Mouse (Mus musculus): ENCODE results near the gene Pcnx. TPM values are rescaled to one million over a fixed set of nuclear protein-coding genes. Genes with fewer than 3 reads are reported as not detected.

The Pcnx gene
- total RNA-seq, 1 experiment, result 24.9 TPM

- Histone ChIP-seq H3K9me3 (ENCODE audit: control insufficient read depth, insufficient read depth, low read depth, low read length) (no peaks in the 10 kb centered on the region), H3K36me3 (ENCODE audit: control insufficient read depth, insufficient read depth, low read length, poor library complexity, severe bottlenecking) (no peaks in the 10 kb centered on the region; the same call in 1 of the 2 replicates), H3K4me1 (ENCODE audit: control insufficient read depth in 2 of 2, insufficient read depth in 2 of 2, low read length in 2 of 2, poor library complexity in 1 of 2) (peaks cover 0 to 2% of the 10 kb centered on the region in 2 experiments; a peak in 1 of 4 replicates), H3K4me3 (ENCODE audit: insufficient read depth in 1 of 2, low read depth in 1 of 2, low read length in 2 of 2, poor library complexity in 1 of 2, severe bottlenecking in 1 of 2) (no peak overlapping the region), H3K27ac (ENCODE audit: insufficient read depth, low read depth, low read length, poor library complexity, severe bottlenecking) (no peak overlapping the region), H3K9ac (ENCODE audit: insufficient read depth, low read depth, low read length, poor library complexity, severe bottlenecking) (no peak overlapping the region)
- DNase-seq (ENCODE audit: low read depth, low spot score), result no peak
- TF ChIP-seq MAFK (IDR thresholded peaks at IDR 0.05; ENCODE audit: insufficient read depth, low read depth, low read length) (no peak), HCFC1 (IDR thresholded peaks at IDR 0.05; ENCODE audit: borderline replicate concordance, insufficient read depth, low read length) (no peak), ZNF384 (IDR thresholded peaks at IDR 0.05; ENCODE audit: low read depth, low read length) (no peak), ZC3H11A (IDR thresholded peaks at IDR 0.05; ENCODE audit: borderline replicate concordance, low read depth, low read length) (no peak), CHD2 (IDR thresholded peaks at IDR 0.05; ENCODE audit: low read depth, low read length) (no peak)
- in situ Hi-C loops (cut with MboI; ENCODE audit: low sequenced_read_pairs in 2 of 2, unreplicated experiment in 2 of 2), result no loop called here
These were observed 68.6 kb downstream of the Pcnx start for GRCm38 (mm10) chr12:81928382-81928770.

GRCm38 (mm10) chr12:81932015-81932414 lies 72.2 kb downstream of the Pcnx start:
- Histone ChIP-seq H3K27ac (ENCODE audit: insufficient read depth, low read depth, low read length, poor library complexity, severe bottlenecking) (no peak overlapping the region), H3K4me3 (ENCODE audit: insufficient read depth in 1 of 2, low read depth in 1 of 2, low read length in 2 of 2, poor library complexity in 1 of 2, severe bottlenecking in 1 of 2) (no peak overlapping the region), H3K9ac (ENCODE audit: insufficient read depth, low read depth, low read length, poor library complexity, severe bottlenecking) (no peak overlapping the region), H3K4me1 (ENCODE audit: control insufficient read depth in 2 of 2, insufficient read depth in 2 of 2, low read length in 2 of 2, poor library complexity in 1 of 2) (peaks cover 0 to 4% of the 10 kb centered on the region in 2 experiments; a peak in 1 of 4 replicates), H3K9me3 (ENCODE audit: control insufficient read depth, insufficient read depth, low read depth, low read length) (no peaks in the 10 kb centered on the region), H3K36me3 (ENCODE audit: control insufficient read depth, insufficient read depth, low read length, poor library complexity, severe bottlenecking) (no peaks in the 10 kb centered on the region; the same call in 1 of the 2 replicates)
- DNase-seq (ENCODE audit: low read depth, low spot score), result no peak
- in situ Hi-C loops (cut with MboI; ENCODE audit: low sequenced_read_pairs in 2 of 2, unreplicated experiment in 2 of 2), result no loop called here
- no peak for TF ChIP-seq ZNF384 (IDR thresholded peaks at IDR 0.05; ENCODE audit: low read depth, low read length)
- no peak for TF ChIP-seq ZC3H11A (IDR thresholded peaks at IDR 0.05; ENCODE audit: borderline replicate concordance, low read depth, low read length)
- TF ChIP-seq MAFK (IDR thresholded peaks at IDR 0.05; ENCODE audit: insufficient read depth, low read depth, low read length), result no peak
- no peak for TF ChIP-seq CHD2 (IDR thresholded peaks at IDR 0.05; ENCODE audit: low read depth, low read length)
- TF ChIP-seq HCFC1 (IDR thresholded peaks at IDR 0.05; ENCODE audit: borderline replicate concordance, insufficient read depth, low read length), result no peak

GRCm38 (mm10) chr12:81933430-81933829 lies 73.6 kb downstream of the Pcnx start:
- DNase-seq (ENCODE audit: low read depth, low spot score), result no peak
- no peak overlapping the region for H3K4me3 ChIP-seq (ENCODE audit: insufficient read depth in 1 of 2, low read depth in 1 of 2, low read length in 2 of 2, poor library complexity in 1 of 2, severe bottlenecking in 1 of 2)
- no peak overlapping the region for H3K9ac ChIP-seq (ENCODE audit: insufficient read depth, low read depth, low read length, poor library complexity, severe bottlenecking)
- H3K27ac ChIP-seq (ENCODE audit: insufficient read depth, low read depth, low read length, poor library complexity, severe bottlenecking), result no peak overlapping the region
- H3K4me1 ChIP-seq (ENCODE audit: control insufficient read depth in 2 of 2, insufficient read depth in 2 of 2, low read length in 2 of 2, poor library complexity in 1 of 2), result peaks cover 0 to 2% of the 10 kb centered on the region in 2 experiments; a peak in 1 of 4 replicates
- H3K9me3 ChIP-seq (ENCODE audit: control insufficient read depth, insufficient read depth, low read depth, low read length), result no peaks in the 10 kb centered on the region
- TF ChIP-seq MAFK (IDR thresholded peaks at IDR 0.05; ENCODE audit: insufficient read depth, low read depth, low read length) (no peak), ZC3H11A (IDR thresholded peaks at IDR 0.05; ENCODE audit: borderline replicate concordance, low read depth, low read length) (no peak), ZNF384 (IDR thresholded peaks at IDR 0.05; ENCODE audit: low read depth, low read length) (no peak), HCFC1 (IDR thresholded peaks at IDR 0.05; ENCODE audit: borderline replicate concordance, insufficient read depth, low read length) (no peak), CHD2 (IDR thresholded peaks at IDR 0.05; ENCODE audit: low read depth, low read length) (no peak)
- in situ Hi-C loops (cut with MboI; ENCODE audit: low sequenced_read_pairs in 2 of 2, unreplicated experiment in 2 of 2), result no loop called here
- no peaks in the 10 kb centered on the region; the same call in 1 of the 2 replicates for H3K36me3 ChIP-seq (ENCODE audit: control insufficient read depth, insufficient read depth, low read length, poor library complexity, severe bottlenecking)

- no peak for DNase-seq (ENCODE audit: low read depth, low spot score)
- in situ Hi-C loops (cut with MboI; ENCODE audit: low sequenced_read_pairs in 2 of 2, unreplicated experiment in 2 of 2), result no loop called here
- Histone ChIP-seq H3K27ac (ENCODE audit: insufficient read depth, low read depth, low read length, poor library complexity, severe bottlenecking) (no peak overlapping the region), H3K4me1 (ENCODE audit: control insufficient read depth in 2 of 2, insufficient read depth in 2 of 2, low read length in 2 of 2, poor library complexity in 1 of 2) (peaks cover 0 to 2% of the 10 kb centered on the region in 2 experiments; a peak in 1 of 4 replicates), H3K4me3 (ENCODE audit: insufficient read depth in 1 of 2, low read depth in 1 of 2, low read length in 2 of 2, poor library complexity in 1 of 2, severe bottlenecking in 1 of 2) (no peak overlapping the region), H3K9me3 (ENCODE audit: control insufficient read depth, insufficient read depth, low read depth, low read length) (no peaks in the 10 kb centered on the region), H3K9ac (ENCODE audit: insufficient read depth, low read depth, low read length, poor library complexity, severe bottlenecking) (no peak overlapping the region), H3K36me3 (ENCODE audit: control insufficient read depth, insufficient read depth, low read length, poor library complexity, severe bottlenecking) (no peaks in the 10 kb centered on the region; the same call in 1 of the 2 replicates)
- TF ChIP-seq ZNF384 (IDR thresholded peaks at IDR 0.05; ENCODE audit: low read depth, low read length), result no peak
- no peak for TF ChIP-seq ZC3H11A (IDR thresholded peaks at IDR 0.05; ENCODE audit: borderline replicate concordance, low read depth, low read length)
- TF ChIP-seq HCFC1 (IDR thresholded peaks at IDR 0.05; ENCODE audit: borderline replicate concordance, insufficient read depth, low read length), result no peak
- no peak for TF ChIP-seq CHD2 (IDR thresholded peaks at IDR 0.05; ENCODE audit: low read depth, low read length)
- no peak for TF ChIP-seq MAFK (IDR thresholded peaks at IDR 0.05; ENCODE audit: insufficient read depth, low read depth, low read length)
These were observed 74.7 kb downstream of the Pcnx start for GRCm38 (mm10) chr12:81934510-81934909.
